23 mouse cellular contexts compared by ENCODE assay signal in genomic region chr5:91603347-91603746, GRCm38 (mm10).
A peak's percentile ranks its signal among the peaks of the same experiment; 100 is the strongest.
DNase-seq lines count a peak whose midpoint lies in the region; ATAC-seq and TF ChIP-seq lines count a peak whose summit lies in the region.
"Had no signal": no experiment of that assay in that cellular context is flagged by ENCODE, and none has a peak within 500 bp of the region (broad histone marks: within the 10 kb centered on the region; RNA-seq: fewer than 3 reads in every experiment).

No protein-coding gene starts in this region.

- no peak overlapping the region for H3K9ac ChIP-seq in hindbrain, embryonic 14.5 days
- H3K9ac ChIP-seq in hindbrain, embryonic 11.5 days (ENCODE audit: low read depth, low read length) = no peak overlapping the region
- H3K9ac ChIP-seq in kidney, postnatal 0 days (ENCODE audit: low read depth, low read length) = no peak overlapping the region; the same call in 1 of the 2 replicates
- no peak overlapping the region for H3K9ac ChIP-seq in CH12.LX (ENCODE audit: insufficient read depth, low read depth)
- no peak overlapping the region; the same call in 1 of the 2 replicates for H3K9ac ChIP-seq in limb, embryonic 14.5 days (ENCODE audit: low read depth, low read length, severe bottlenecking)
- H3K9ac ChIP-seq: forebrain, embryonic 13.5 days; heart, embryonic 15.5 days; hindbrain, embryonic 12.5 days; liver, embryonic 13.5 days had no signal

- no peaks in the 10 kb centered on the region for H3K27me3 ChIP-seq in hindbrain, embryonic 14.5 days (ENCODE audit: control insufficient read depth, insufficient read depth, low read length)
- H3K27me3 ChIP-seq in hindbrain, embryonic 11.5 days (ENCODE audit: control insufficient read depth, insufficient read depth, low read length) = no peaks in the 10 kb centered on the region
- H3K27me3 ChIP-seq in kidney, postnatal 0 days (ENCODE audit: insufficient read depth, low read length) = no peaks in the 10 kb centered on the region
- H3K27me3 ChIP-seq in CH12.LX (replicated peaks) = no peaks in the 10 kb centered on the region
- no peaks in the 10 kb centered on the region for H3K27me3 ChIP-seq in limb, embryonic 14.5 days (ENCODE audit: control insufficient read depth, insufficient read depth, low read length)
- H3K27me3 ChIP-seq: forebrain, embryonic 13.5 days; heart, embryonic 15.5 days; hindbrain, embryonic 12.5 days; liver, embryonic 13.5 days had no signal

- ATAC-seq in hindbrain, embryonic 14.5 days (ENCODE audit: low FRiP score) = 0 out of 2 replicates have a peak, but pooled peaks have one; percentile 6
- no peak for ATAC-seq in hindbrain, embryonic 11.5 days (ENCODE audit: low FRiP score)
- ATAC-seq in kidney, postnatal 0 days (replicated peaks; ENCODE audit: low FRiP score, low read depth) = no peak
- no peak; the same call in 1 of the 2 replicates for ATAC-seq in limb, embryonic 14.5 days (ENCODE audit: low FRiP score, low read depth)
- ATAC-seq: forebrain, embryonic 13.5 days; lung, postnatal 0 days had no signal

- 0 out of 2 replicates have a peak, but pooled peaks cover 9% of the 10 kb centered on the region for H3K4me1 ChIP-seq in hindbrain, embryonic 14.5 days (replicated peaks; ENCODE audit: control insufficient read depth, insufficient read depth, low read length)
- H3K4me1 ChIP-seq in hindbrain, embryonic 11.5 days (replicated peaks; ENCODE audit: control insufficient read depth, insufficient read depth, low read length) = no peaks in the 10 kb centered on the region
- no peaks in the 10 kb centered on the region; the same call in 1 of the 2 replicates for H3K4me1 ChIP-seq in kidney, postnatal 0 days (replicated peaks; ENCODE audit: insufficient read depth, low read length)
- H3K4me1 ChIP-seq in CH12.LX (ENCODE audit: control insufficient read depth in 1 of 2, insufficient read depth in 2 of 2) = no peaks in the 10 kb centered on the region
- peaks cover 8% of the 10 kb centered on the region; the same call in 1 of the 2 replicates for H3K4me1 ChIP-seq in limb, embryonic 14.5 days (ENCODE audit: control insufficient read depth, insufficient read depth, low read length)
- H3K4me1 ChIP-seq: forebrain, embryonic 13.5 days; hindbrain, embryonic 12.5 days; liver, embryonic 13.5 days had no signal

- no peak overlapping the region for H3K4me2 ChIP-seq in hindbrain, embryonic 14.5 days (replicated peaks)
- H3K4me2 ChIP-seq in hindbrain, embryonic 11.5 days (replicated peaks; ENCODE audit: low read depth, low read length) = no peak overlapping the region
- peak overlapping the region; percentile 27 for H3K4me2 ChIP-seq in kidney, postnatal 0 days (ENCODE audit: low read length)
- 0 out of 2 replicates have a peak overlapping the region, but pooled peaks have one; percentile 32 for H3K4me2 ChIP-seq in CH12.LX (ENCODE audit: insufficient read depth, low read depth, poor library complexity, severe bottlenecking)
- 0 out of 2 replicates have a peak overlapping the region, but pooled peaks have one; percentile 9 for H3K4me2 ChIP-seq in limb, embryonic 14.5 days (replicated peaks; ENCODE audit: low read depth, low read length, severe bottlenecking)
- H3K4me2 ChIP-seq: forebrain, embryonic 13.5 days; heart, embryonic 15.5 days; hindbrain, embryonic 12.5 days; liver, embryonic 13.5 days had no signal

- TF ChIP-seq RAD21 in CH12.LX (IDR thresholded peaks at IDR 0.05; ENCODE audit: low read depth, low read length) = no peak

- no peak overlapping the region for H3K4me3 ChIP-seq in hindbrain, embryonic 14.5 days (replicated peaks; ENCODE audit: low read length)
- no peak overlapping the region for H3K4me3 ChIP-seq in hindbrain, embryonic 11.5 days (ENCODE audit: low read depth, low read length)
- no peak overlapping the region for H3K4me3 ChIP-seq in kidney, postnatal 0 days (replicated peaks; ENCODE audit: low read depth, low read length)
- no peak overlapping the region for H3K4me3 ChIP-seq in CH12.LX (replicated peaks in 1 of 3; ENCODE audit: low read depth in 2 of 3, low read length in 2 of 3, poor library complexity in 1 of 3)
- no peak overlapping the region for H3K4me3 ChIP-seq in limb, embryonic 14.5 days (replicated peaks; ENCODE audit: low read length)
- H3K4me3 ChIP-seq: forebrain, embryonic 13.5 days; heart, embryonic 10.5 days; heart, embryonic 15.5 days; hindbrain, embryonic 12.5 days; liver, embryonic 13.5 days had no signal

- no peak for DNase-seq in hindbrain, embryonic 14.5 days (ENCODE audit: low spot score)
- no peak for DNase-seq in hindbrain, embryonic 11.5 days (ENCODE audit: low spot score)
- DNase-seq in kidney, postnatal 0 days (ENCODE audit: low spot score) = peak; percentile 50
- DNase-seq in kidney, adult 9 months = no peak
- no peak for DNase-seq in CH12.LX (ENCODE audit: extremely low read depth)
- no peak for DNase-seq in limb, embryonic 14.5 days (ENCODE audit: low spot score)
- no peak for DNase-seq in lung, postnatal 14 days
- DNase-seq: adrenal gland, postnatal 25 days; cerebellum, adult 11-12 months; cerebellum, adult 9-11 months; heart, adult 11 months; kidney, adult 2 months; layer of hippocampus, adult 9-11 months; liver, embryonic 13.5 days; lung, adult 18-20 months; midbrain, embryonic 14.5 days; right cerebral cortex, postnatal 4 days; thymus, postnatal 4 days had no signal

- in situ Hi-C loops in CH12.LX (cut with MboI; ENCODE audit: low pct_ligation_motif_present, low pct_unique_long_range_greater_than_20kb, low sequenced_read_pairs) = no loop called here

- no peaks in the 10 kb centered on the region for H3K79me2 ChIP-seq in CH12.LX (replicated peaks; ENCODE audit: control insufficient read depth, extremely low read depth, insufficient read depth, poor library complexity, severe bottlenecking)

- no peaks in the 10 kb centered on the region for H3K9me3 ChIP-seq in hindbrain, embryonic 14.5 days (ENCODE audit: control insufficient read depth, low read length)
- H3K9me3 ChIP-seq in hindbrain, embryonic 11.5 days (ENCODE audit: control insufficient read depth, low read length) = no peaks in the 10 kb centered on the region
- H3K9me3 ChIP-seq in kidney, postnatal 0 days (replicated peaks; ENCODE audit: low read length) = no peaks in the 10 kb centered on the region
- no peaks in the 10 kb centered on the region for H3K9me3 ChIP-seq in CH12.LX (replicated peaks; ENCODE audit: low read length)
- no peaks in the 10 kb centered on the region for H3K9me3 ChIP-seq in limb, embryonic 14.5 days (ENCODE audit: control insufficient read depth, low read length)
- H3K9me3 ChIP-seq: forebrain, embryonic 13.5 days; heart, embryonic 10.5 days; heart, embryonic 15.5 days; hindbrain, embryonic 12.5 days; liver, embryonic 13.5 days had no signal

- H3K36me3 ChIP-seq in hindbrain, embryonic 14.5 days (replicated peaks; ENCODE audit: control insufficient read depth, insufficient read depth) = no peaks in the 10 kb centered on the region
- H3K36me3 ChIP-seq in hindbrain, embryonic 11.5 days (ENCODE audit: control insufficient read depth, insufficient read depth, low read length) = no peaks in the 10 kb centered on the region
- H3K36me3 ChIP-seq in kidney, postnatal 0 days (ENCODE audit: insufficient read depth, low read length) = no peaks in the 10 kb centered on the region
- H3K36me3 ChIP-seq in CH12.LX (replicated peaks in 1 of 2; ENCODE audit: control insufficient read depth in 1 of 2, insufficient read depth in 1 of 2, low read length in 1 of 2) = peaks cover 0 to 3% of the 10 kb centered on the region in 2 experiments
- H3K36me3 ChIP-seq in limb, embryonic 14.5 days (ENCODE audit: control insufficient read depth, insufficient read depth, low read length) = no peaks in the 10 kb centered on the region
- H3K36me3 ChIP-seq: hindbrain, embryonic 12.5 days; liver, embryonic 13.5 days had no signal

- TF ChIP-seq POLR2A in CH12.LX (IDR thresholded peaks at IDR 0.05; ENCODE audit: low read depth, low read length) = no peak
- TF ChIP-seq POLR2A in limb, embryonic 14.5 days (IDR thresholded peaks at IDR 0.05; ENCODE audit: borderline replicate concordance, extremely low read depth, insufficient read depth, insufficient read length) = no peak

- TF ChIP-seq EP300 in CH12.LX (IDR thresholded peaks at IDR 0.05; ENCODE audit: low read length) = no peak

- no peak overlapping the region for H3K27ac ChIP-seq in hindbrain, embryonic 14.5 days
- no peak overlapping the region for H3K27ac ChIP-seq in hindbrain, embryonic 11.5 days (ENCODE audit: low read depth, low read length)
- H3K27ac ChIP-seq in kidney, postnatal 0 days = no peak overlapping the region
- no peak overlapping the region for H3K27ac ChIP-seq in CH12.LX (ENCODE audit: insufficient read depth, low read depth)
- H3K27ac ChIP-seq in limb, embryonic 14.5 days (replicated peaks; ENCODE audit: low read depth, low read length) = no peak overlapping the region
- H3K27ac ChIP-seq: forebrain, embryonic 13.5 days; heart, embryonic 10.5 days; heart, embryonic 15.5 days; hindbrain, embryonic 12.5 days; liver, embryonic 13.5 days had no signal

- dilution Hi-C loops in CH12.LX (cut with MboI; ENCODE audit: extremely low pct_ligation_motif_present, extremely low pct_unique_long_range_greater_than_20kb, low sequenced_read_pairs) = no loop called here

- WGBS in hindbrain, embryonic 14.5 days = 72% methylated on average over 7 of the region's 7 CpGs
- 66% methylated on average over 7 of the region's 7 CpGs for WGBS in hindbrain, embryonic 11.5 days
- 21% methylated on average over 7 of the region's 7 CpGs for whole genome bisulfite sequencing in kidney, postnatal 0 days
- WGBS in limb, embryonic 14.5 days = 36% methylated on average over 7 of the region's 7 CpGs

- no peak for TF ChIP-seq CTCF in kidney, postnatal 0 days (IDR thresholded peaks at IDR 0.05; ENCODE audit: low read depth)
- no peak for TF ChIP-seq CTCF in CH12.LX (conservative IDR thresholded peaks at IDR 0.05 in 1 of 2, IDR thresholded peaks at IDR 0.05 in 1 of 2; ENCODE audit: low read depth in 2 of 2, low read length in 2 of 2)

TF ChIP-seq in CH12.LX, 34 proteins besides CTCF, POLR2A, EP300 and RAD21 (continues in another document):
- TF ChIP-seq KAT2A (IDR thresholded peaks at IDR 0.05; ENCODE audit: insufficient replicate concordance, low read length) (no peak), CHD2 (IDR thresholded peaks at IDR 0.05; ENCODE audit: low read length) (no peak), ETS1 (conservative IDR thresholded peaks at IDR 0.05; ENCODE audit: low read depth, low read length) (no peak), ZC3H11A (IDR thresholded peaks at IDR 0.05; ENCODE audit: low read depth, low read length) (no peak), JUN (IDR thresholded peaks at IDR 0.05; ENCODE audit: insufficient read depth, low read depth, low read length) (no peak), TCF12 (IDR thresholded peaks at IDR 0.05; ENCODE audit: low read depth, low read length) (no peak), MAX (IDR thresholded peaks at IDR 0.05; ENCODE audit: low read length) (no peak), ZNF384 (IDR thresholded peaks at IDR 0.05; ENCODE audit: low read depth, low read length) (no peak), MAFK (IDR thresholded peaks at IDR 0.05; ENCODE audit: insufficient replicate concordance, low read length) (no peak), HCFC1 (IDR thresholded peaks at IDR 0.05; ENCODE audit: low read depth, low read length) (no peak), NRF1 (IDR thresholded peaks at IDR 0.05; ENCODE audit: low read depth, low read length) (no peak), CHD1 (IDR thresholded peaks at IDR 0.05; ENCODE audit: low read depth, low read length) (no peak), MXI1 (IDR thresholded peaks at IDR 0.05; ENCODE audit: low read depth, low read length) (no peak)

Comparison
In these comparisons a context has a peak if more than half of its experiments do, and no peak if none do; other contexts are left out.
1. H3K4me2 ChIP-seq: peak in kidney, postnatal 0 days (single experiment), CH12.LX (single experiment) and limb, embryonic 14.5 days (single experiment); none in hindbrain, embryonic 14.5 days (single experiment) and hindbrain, embryonic 11.5 days (single experiment).